Mouse (Mus musculus) MEL (cell line): ENCODE measurements at regions not wholly inside any gene's neighbourhood (a gene's known extent, or its start where the extent isn't known, plus 50 kb on each side); places are given as distances from the start of the nearest gene placed in this dataset.

Experiments used
- BHLHE40 ChIP-seq: IDR thresholded peaks from 2 replicates; pipeline ENCODE4 v1.6.1; 2012; ENCODE audit warnings: low read depth, mild to moderate bottlenecking, inconsistent platforms, low read length, improper control_type of control experiment, borderline replicate concordance
- CHD1 ChIP-seq: IDR thresholded peaks from 2 replicates; pipeline ENCODE4 v1.6.1; 2012; ENCODE audit warnings: low read depth, mild to moderate bottlenecking, inconsistent platforms, low read length, improper control_type of control experiment
- CHD2 ChIP-seq: IDR thresholded peaks from 2 replicates; pipeline ENCODE4 v1.6.1; 2011; ENCODE audit warnings: low read length, improper control_type of control experiment
- CTCF ChIP-seq, 3 experiments: IDR thresholded peaks in 2 of 3; conservative IDR thresholded peaks in 1 of 3; 2 replicates each; pipeline ENCODE4 v1.5.1; 2011 to 2012; ENCODE audit warnings: low read length in 3 of 3, low read depth in 2 of 3, mild to moderate bottlenecking in 2 of 3, improper control_type of control experiment in 1 of 3, inconsistent platforms in 1 of 3, mixed read lengths in 1 of 3, moderate library complexity in 1 of 3; ENCODE audit not compliant: control insufficient read depth in 1 of 3, insufficient read depth in 1 of 3, poor library complexity in 1 of 3, severe bottlenecking in 1 of 3
- E2F4 ChIP-seq: IDR thresholded peaks from 2 replicates; pipeline ENCODE4 v1.6.1; 2011; ENCODE audit warnings: low read depth, low read length, improper control_type of control experiment, borderline replicate concordance
- EP300 ChIP-seq, 2 experiments: IDR thresholded peaks; 2 replicates each; pipeline ENCODE4 v1.6.1; 2011; ENCODE audit warnings: improper control_type of control experiment in 2 of 2, low read length in 2 of 2, low read depth in 1 of 2, mild to moderate bottlenecking in 1 of 2
- ETS1 ChIP-seq: IDR thresholded peaks from 2 replicates; pipeline ENCODE4 v1.6.1; 2012; ENCODE audit warnings: low read depth, mild to moderate bottlenecking, inconsistent platforms, low read length, improper control_type of control experiment, moderate library complexity
- GATA1 ChIP-seq: IDR thresholded peaks from 2 replicates; pipeline ENCODE4 v1.6.1; 2011; ENCODE audit warnings: low read depth, low read length, improper control_type of control experiment
- MAX ChIP-seq: IDR thresholded peaks from 2 replicates; pipeline ENCODE4 v1.6.1; 2011; ENCODE audit warnings: low read length, improper control_type of control experiment
- NRF1 ChIP-seq: IDR thresholded peaks from 2 replicates; pipeline ENCODE4 v1.6.1; 2014; ENCODE audit warnings: low read depth, mild to moderate bottlenecking, inconsistent platforms, low read length, improper control_type of control experiment, moderate library complexity; ENCODE audit not compliant: poor library complexity, insufficient read depth, severe bottlenecking
- RCOR1 ChIP-seq: IDR thresholded peaks from 2 replicates; pipeline ENCODE4 v1.6.1; 2012; ENCODE audit warnings: low read depth, mild to moderate bottlenecking, inconsistent platforms, low read length, improper control_type of control experiment
- SIN3A ChIP-seq: IDR thresholded peaks from 2 replicates; pipeline ENCODE4 v1.6.1; 2012; ENCODE audit warnings: low read length, improper control_type of control experiment, inconsistent platforms
- TAL1 ChIP-seq: IDR thresholded peaks from 2 replicates; pipeline ENCODE4 v1.6.1; 2012; ENCODE audit warnings: mild to moderate bottlenecking, inconsistent platforms, low read length, moderate library complexity, mixed read lengths
- ZMIZ1 ChIP-seq: IDR thresholded peaks from 2 replicates; pipeline ENCODE4 v1.6.1; 2012; ENCODE audit warnings: low read depth, mild to moderate bottlenecking, inconsistent platforms, low read length, improper control_type of control experiment, moderate library complexity

DNA sequence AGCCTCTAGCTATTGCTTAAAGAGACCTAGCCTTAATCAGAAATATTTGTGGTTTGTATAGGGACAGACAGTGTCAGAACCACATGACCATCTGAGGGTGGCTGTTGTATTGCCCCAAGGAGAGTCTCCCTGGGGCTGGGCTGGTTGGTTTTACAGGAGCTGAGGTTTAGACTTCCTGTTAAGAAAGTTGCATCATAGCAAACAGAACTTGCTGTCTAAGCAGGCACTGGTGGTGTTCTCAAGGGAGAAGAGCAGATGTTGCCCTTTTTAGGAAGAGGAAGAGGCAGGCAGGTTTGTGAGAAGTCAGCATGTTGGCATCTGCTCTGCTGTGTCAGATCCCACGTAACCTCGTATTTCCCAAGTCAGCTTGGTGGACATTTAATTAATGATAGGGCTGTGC, 52.7 kb upstream of the Tut7 start:
- TF ChIP-seq ZMIZ1 (no peak), MAX (no peak), NRF1 (no peak), ETS1 (no peak), RCOR1 (no peak), SIN3A (no peak), CHD2 (no peak), CHD1 (no peak), E2F4 (no peak), BHLHE40 (no peak), CTCF (IDR thresholded peaks at IDR 0.05 in 2 of 3, conservative IDR thresholded peaks at IDR 0.05 in 1 of 3; ENCODE audit: control insufficient read depth in 1 of 3, insufficient read depth in 1 of 3, low read depth in 2 of 3, low read length in 3 of 3, poor library complexity in 1 of 3, severe bottlenecking in 1 of 3) (no peak), EP300 (IDR thresholded peaks at IDR 0.05; ENCODE audit: low read depth in 1 of 2, low read length in 2 of 2) (no peak), TAL1 (no peak), GATA1 (no peak)
